Mouse (Mus musculus) heart, embryonic 11.5 days (tissue): Measurements from ENCODE around the gene Ebi3. TPM values are rescaled to one million over a fixed set of nuclear protein-coding genes. Genes with fewer than 3 reads are reported as not detected.

ENCODE experiments used
- ATAC-seq: fragments of 200-750 bp; cut with Nextera tagmentation; replicated peaks from 2 replicates; pipeline ENCODE4 v1.8.0; 2017; ENCODE audit warnings: moderate library complexity; ENCODE audit not compliant: insufficient number of reproducible peaks, low FRiP score, low TSS enrichment
- H3K27ac ChIP-seq: fragments of 300-500 bp; sonication (generic); 2 replicates; pipeline ENCODE4 v1.5.1; 2014; ENCODE audit warnings: mild to moderate bottlenecking, low read depth, low read length
- H3K27me3 ChIP-seq: fragments of 300-500 bp; sonication (generic); 2 replicates; pipeline ENCODE4 v1.6.1; 2014; ENCODE audit warnings: mild to moderate bottlenecking, low read length, mixed read lengths; ENCODE audit not compliant: control insufficient read depth, insufficient read depth
- H3K36me3 ChIP-seq: fragments of 300-500 bp; sonication (generic); 2 replicates; pipeline ENCODE4 v1.6.1; 2014; ENCODE audit warnings: mild to moderate bottlenecking, low read length, moderate library complexity, mixed read lengths; ENCODE audit not compliant: control insufficient read depth, insufficient read depth
- H3K4me1 ChIP-seq: fragments of 300-500 bp; sonication (generic); 2 replicates; pipeline ENCODE4 v1.6.1; 2014; ENCODE audit warnings: low read length; ENCODE audit not compliant: control insufficient read depth, insufficient read depth
- H3K4me2 ChIP-seq: fragments of 300-500 bp; sonication (generic); 2 replicates; pipeline ENCODE4 v1.6.1; 2014; ENCODE audit warnings: mild to moderate bottlenecking, moderate library complexity
- H3K4me3 ChIP-seq: fragments of 300-500 bp; sonication (generic); 2 replicates; pipeline ENCODE4 v1.5.1; 2014; ENCODE audit warnings: low read depth, low read length
- H3K9ac ChIP-seq: fragments of 300-500 bp; sonication (generic); 2 replicates; pipeline ENCODE4 v1.6.1; 2014; ENCODE audit warnings: mild to moderate bottlenecking, low read depth, low read length, moderate library complexity
- H3K9me3 ChIP-seq: fragments of 300-500 bp; sonication (generic); replicated peaks from 2 replicates; pipeline ENCODE4 v1.6.1; 2016; ENCODE audit warnings: low read length; ENCODE audit not compliant: control insufficient read depth
- WGBS: fragments of 180-500 bp; shearing (Covaris S2); extraction: QIAGEN DNeasy Blood & Tissue Kit; methylation state at CpG from one replicate; pipeline ENCODE4 v1.1.7; 2014; ENCODE audit not compliant: insufficient replicate concordance; 5-methylcytosine and 5-hydroxymethylcytosine counted together
- polyA plus RNA-seq: library from polyadenylated mRNA; unstranded; fragments of >200 nt; fragmentation: Nextera tagmentation; extraction: Ambion mirVana; gene quantifications from 2 replicates; pipeline ENCODE4 v1.2.1, GENCODE M21; 2014

The Ebi3 gene
- polyA plus RNA-seq, 1 experiment from 2014 or later = 0.19 TPM

- Histone ChIP-seq H3K9me3 (no peaks in the 10 kb centered on the region), H3K27ac (no peak overlapping the region), H3K4me3 (no peak overlapping the region), H3K4me1 (peaks cover 7% of the 10 kb centered on the region; the same call in 1 of the 2 replicates), H3K27me3 (peaks cover 21% of the 10 kb centered on the region), H3K36me3 (no peaks in the 10 kb centered on the region), H3K4me2 (no peak overlapping the region), H3K9ac (0 out of 2 replicates have a peak overlapping the region, but pooled peaks have one; percentile 28)
- ATAC-seq = no peak
- WGBS = 31% methylated on average over 16 of the region's 16 CpGs
Measured at GRCm38 (mm10) chr17:55954229-55954628, 1.8 kb downstream of the Ebi3 start.

- Histone ChIP-seq H3K9me3 (no peaks in the 10 kb centered on the region), H3K4me2 (peak overlapping the region; percentile 78), H3K4me3 (peak overlapping the region; percentile 46), H3K9ac (peak overlapping the region; percentile 46), H3K27ac (no peak overlapping the region), H3K4me1 (peaks cover 13% of the 10 kb centered on the region), H3K27me3 (peaks cover 21% of the 10 kb centered on the region), H3K36me3 (no peaks in the 10 kb centered on the region)
- no peak for ATAC-seq
- WGBS = under 1% methylated on average over 26 of the region's 26 CpGs
Measured at GRCm38 (mm10) chr17:55956129-55956528, 3.7 kb downstream of the Ebi3 start.

- Histone ChIP-seq H3K9me3 (no peaks in the 10 kb centered on the region), H3K4me1 (peaks cover 13% of the 10 kb centered on the region), H3K4me3 (peak overlapping the region; percentile 46), H3K36me3 (no peaks in the 10 kb centered on the region), H3K9ac (peak overlapping the region; percentile 46; the same call in 1 of the 2 replicates), H3K27ac (no peak overlapping the region), H3K27me3 (peaks cover 21% of the 10 kb centered on the region), H3K4me2 (peak overlapping the region; percentile 78)
- WGBS = 41% methylated on average over 6 of the region's 6 CpGs
- ATAC-seq = no peak
Measured at GRCm38 (mm10) chr17:55956591-55956990, 4.2 kb downstream of the Ebi3 start.

- H3K9me3 ChIP-seq = no peaks in the 10 kb centered on the region
- WGBS = 15% methylated on average over 9 of the region's 9 CpGs
- no peak overlapping the region for H3K27ac ChIP-seq
- H3K4me2 ChIP-seq = no peak overlapping the region
- H3K4me1 ChIP-seq = peaks cover 13% of the 10 kb centered on the region
- no peak overlapping the region for H3K4me3 ChIP-seq
- no peak for ATAC-seq
- H3K27me3 ChIP-seq = peaks cover 21% of the 10 kb centered on the region
- peaks cover 2% of the 10 kb centered on the region; the same call in 1 of the 2 replicates for H3K36me3 ChIP-seq
- H3K9ac ChIP-seq = no peak overlapping the region
Measured at GRCm38 (mm10) chr17:55957168-55957567, 4.7 kb downstream of the Ebi3 start.

- H3K9me3 ChIP-seq = no peaks in the 10 kb centered on the region
- H3K4me2 ChIP-seq = peak overlapping the region; percentile 74
- H3K27me3 ChIP-seq = peaks cover 21% of the 10 kb centered on the region
- H3K36me3 ChIP-seq = peaks cover 2% of the 10 kb centered on the region; the same call in 1 of the 2 replicates
- peak overlapping the region; percentile 93; the same call in 1 of the 2 replicates for H3K27ac ChIP-seq
- H3K4me1 ChIP-seq = peaks cover 13% of the 10 kb centered on the region
- H3K4me3 ChIP-seq = peak overlapping the region; percentile 58
- 79% methylated on average over 13 of the region's 13 CpGs for WGBS
- H3K9ac ChIP-seq = peak overlapping the region; percentile 72
- ATAC-seq = no peak
Measured at GRCm38 (mm10) chr17:55957726-55958583, 5.5 kb downstream of the Ebi3 start.

DNA sequence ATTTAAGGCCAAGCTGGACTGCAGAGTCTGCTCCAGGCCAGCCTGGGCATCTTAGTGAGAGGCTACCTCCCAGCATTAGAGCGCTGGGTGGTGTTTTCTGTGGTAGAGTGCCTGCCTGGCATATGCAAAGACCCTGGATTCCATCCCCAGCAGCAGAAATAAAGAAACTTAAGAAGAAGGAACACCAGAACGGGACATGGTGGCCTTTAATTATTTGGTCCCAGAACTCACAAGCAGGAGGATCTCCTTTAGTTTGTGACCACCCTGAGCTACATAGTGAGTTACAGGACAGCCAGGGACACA is 6.1 kb downstream of the Ebi3 start:
- peak overlapping the region; percentile 72 for H3K9ac ChIP-seq
- peak overlapping the region; percentile 74 for H3K4me2 ChIP-seq
- peaks cover 13% of the 10 kb centered on the region for H3K4me1 ChIP-seq
- peaks cover 2% of the 10 kb centered on the region; the same call in 1 of the 2 replicates for H3K36me3 ChIP-seq
- 24% methylated on average over 2 of the region's 2 CpGs for WGBS
- peak overlapping the region; percentile 58 for H3K4me3 ChIP-seq
- H3K9me3 ChIP-seq = no peaks in the 10 kb centered on the region
- H3K27ac ChIP-seq = peak overlapping the region; percentile 93
- ATAC-seq = no peak
- peaks cover 21% of the 10 kb centered on the region for H3K27me3 ChIP-seq

DNA sequence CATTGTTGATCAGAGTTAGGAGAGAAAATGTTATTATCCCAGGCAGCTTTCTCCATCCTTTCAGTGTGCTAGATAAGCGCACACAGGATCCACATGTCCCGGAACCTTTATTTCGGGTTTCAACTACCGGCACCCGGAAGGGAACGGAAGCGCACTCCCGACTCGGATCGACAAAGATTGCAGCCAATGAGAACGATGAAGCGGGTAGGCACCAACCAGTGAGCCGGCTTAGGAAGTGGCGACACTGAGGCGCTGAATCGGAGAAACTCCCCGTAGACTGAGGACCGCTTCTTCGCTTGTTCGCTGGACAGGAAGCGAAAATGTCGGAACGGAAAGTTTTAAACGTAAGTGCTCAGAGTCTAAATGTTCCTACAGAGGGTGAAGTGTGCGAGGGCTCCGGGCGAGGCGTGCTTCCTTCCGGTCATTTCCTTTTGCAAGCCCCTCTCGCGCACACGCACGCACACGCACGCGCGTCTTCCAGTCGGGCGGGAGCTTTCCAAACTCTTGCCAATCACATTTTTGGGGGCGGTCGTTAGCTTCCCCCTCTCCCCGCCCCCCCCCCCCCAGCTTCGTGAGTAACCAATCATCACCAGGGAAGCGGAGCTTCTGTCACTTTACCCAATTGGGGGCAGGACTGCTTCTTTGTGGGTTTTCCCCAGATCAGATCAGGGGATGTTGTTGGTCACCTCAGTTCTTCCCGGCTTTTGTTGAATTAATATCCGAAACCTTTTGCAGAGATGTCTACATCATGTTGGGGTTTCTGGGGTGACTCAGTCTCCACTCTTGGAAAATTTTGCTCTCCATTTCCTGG is 6.7 kb downstream of the Ebi3 start, which contains the start of gene Yju2:
Yju2 (plus strand) TSS at position 182 of the 811 bp plus-strand sequence.
- ATAC-seq = peak; percentile 89
- peaks cover 19% of the 10 kb centered on the region for H3K27me3 ChIP-seq
- WGBS = under 1% methylated on average over 46 of the region's 46 CpGs
- peak within 1 kb of the TSS; percentile 58 for H3K4me3 ChIP-seq
- H3K36me3 ChIP-seq = peaks cover 2% of the 10 kb centered on the region; the same call in 1 of the 2 replicates
- H3K4me1 ChIP-seq = peaks cover 13% of the 10 kb centered on the region
- no peaks in the 10 kb centered on the region for H3K9me3 ChIP-seq
- H3K4me2 ChIP-seq = peak within 1 kb of the TSS; percentile 74
- H3K27ac ChIP-seq = peak within 1 kb of the TSS; percentile 93
- peak within 1 kb of the TSS; percentile 72 for H3K9ac ChIP-seq

- H3K9ac ChIP-seq = peak overlapping the region; percentile 28
- H3K27ac ChIP-seq = peak overlapping the region; percentile 16; the same call in 1 of the 2 replicates
- no peaks in the 10 kb centered on the region for H3K9me3 ChIP-seq
- H3K4me1 ChIP-seq = peaks cover 13% of the 10 kb centered on the region
- ATAC-seq = no peak
- 71% methylated on average over 10 of the region's 10 CpGs for WGBS
- peak overlapping the region; percentile 58 for H3K4me3 ChIP-seq
- peak overlapping the region; percentile 67 for H3K4me2 ChIP-seq
- H3K36me3 ChIP-seq = peaks cover 2% of the 10 kb centered on the region; the same call in 1 of the 2 replicates
- peaks cover 9% of the 10 kb centered on the region; the same call in 1 of the 2 replicates for H3K27me3 ChIP-seq
Measured at GRCm38 (mm10) chr17:55959946-55960740, 7.7 kb downstream of the Ebi3 start.
